Mouse (Mus musculus) CH12.LX (cell line): ENCODE results near the gene Gm49403. TPM values are rescaled to one million over a fixed set of nuclear protein-coding genes. Genes with fewer than 3 reads are reported as not detected.

Source experiments
- DNase-seq: peaks from one replicate; pipeline ENCODE4 v3.0.0-alpha.2; 2013; ENCODE audit errors: extremely low read depth
- H3K27ac ChIP-seq: 2 replicates; pipeline ENCODE4 v1.5.1; 2012; ENCODE audit warnings: low read depth, mild to moderate bottlenecking, control low read depth, moderate library complexity; ENCODE audit not compliant: insufficient read depth
- H3K27me3 ChIP-seq: replicated peaks from 2 replicates; pipeline ENCODE3; 2012; ENCODE audit warnings: inconsistent platforms
- H3K36me3 ChIP-seq, 2 experiments: replicated peaks in 1 of 2; 2 replicates each; pipeline versions ENCODE3 to v1.6.1; 2012; ENCODE audit warnings: inconsistent platforms in 1 of 2, low read length in 1 of 2, mild to moderate bottlenecking in 1 of 2, mixed read lengths in 1 of 2, moderate library complexity in 1 of 2; ENCODE audit not compliant: control insufficient read depth in 1 of 2, insufficient read depth in 1 of 2
- H3K4me1 ChIP-seq, 2 experiments: 2 replicates each; pipeline ENCODE4 v1.6.1; 2012; ENCODE audit warnings: inconsistent platforms in 1 of 2, moderate library complexity in 1 of 2; ENCODE audit not compliant: insufficient read depth in 2 of 2, control insufficient read depth in 1 of 2
- H3K4me2 ChIP-seq: 2 replicates; pipeline ENCODE4 v1.6.1; 2012; ENCODE audit warnings: low read depth, mild to moderate bottlenecking, control low read depth; ENCODE audit not compliant: poor library complexity, insufficient read depth, severe bottlenecking
- H3K4me3 ChIP-seq, 3 experiments: fragments of 150-350 bp in 1 of 3; sonication (generic) in 1 of 3; replicated peaks in 1 of 3; 2 replicates each; pipeline versions ENCODE3 to v1.5.1; 2011 to 2012; ENCODE audit warnings: low read depth in 2 of 3, low read length in 2 of 3, mild to moderate bottlenecking in 2 of 3, moderate library complexity in 2 of 3, control low read depth in 1 of 3, improper control_type of control experiment in 1 of 3, inconsistent platforms in 1 of 3, mixed read lengths in 1 of 3; ENCODE audit not compliant: poor library complexity in 1 of 3
- H3K79me2 ChIP-seq: replicated peaks from 2 replicates; pipeline ENCODE4 v1.6.1; 2012; ENCODE audit warnings: mild to moderate bottlenecking, moderate library complexity; ENCODE audit not compliant: control insufficient read depth, poor library complexity, insufficient read depth, severe bottlenecking; ENCODE audit errors: extremely low read depth
- H3K9ac ChIP-seq: 2 replicates; pipeline ENCODE4 v1.6.1; 2012; ENCODE audit warnings: low read depth, mild to moderate bottlenecking, control low read depth, moderate library complexity; ENCODE audit not compliant: insufficient read depth
- H3K9me3 ChIP-seq: replicated peaks from 2 replicates; pipeline ENCODE3; 2012; ENCODE audit warnings: low read length, inconsistent platforms, mixed read lengths
- BHLHE40 ChIP-seq: IDR thresholded peaks from 2 replicates; pipeline ENCODE4 v1.6.1; 2011; ENCODE audit warnings: mild to moderate bottlenecking, low read depth, low read length, improper control_type of control experiment
- CHD2 ChIP-seq: IDR thresholded peaks from 2 replicates; pipeline ENCODE4 v1.6.1; 2011; ENCODE audit warnings: low read length, improper control_type of control experiment
- CTCF ChIP-seq, 2 experiments: IDR thresholded peaks in 1 of 2; conservative IDR thresholded peaks in 1 of 2; 2 replicates each; pipeline ENCODE4 v1.5.1; 2011 to 2012; ENCODE audit warnings: low read depth in 2 of 2, low read length in 2 of 2, improper control_type of control experiment in 1 of 2, inconsistent platforms in 1 of 2, mild to moderate bottlenecking in 1 of 2, moderate library complexity in 1 of 2
- E2F4 ChIP-seq: IDR thresholded peaks from 2 replicates; pipeline ENCODE4 v1.6.1; 2011; ENCODE audit warnings: low read depth, low read length, improper control_type of control experiment; ENCODE audit not compliant: insufficient replicate concordance
- ELF1 ChIP-seq: IDR thresholded peaks from 2 replicates; pipeline ENCODE4 v1.6.1; 2014; ENCODE audit warnings: low read depth, mild to moderate bottlenecking, inconsistent platforms, low read length, improper control_type of control experiment
- ETS1 ChIP-seq: conservative IDR thresholded peaks from 2 replicates; pipeline ENCODE4 v1.6.1; 2012; ENCODE audit warnings: low read depth, mild to moderate bottlenecking, inconsistent platforms, low read length, improper control_type of control experiment, moderate library complexity
- HCFC1 ChIP-seq: IDR thresholded peaks from 2 replicates; pipeline ENCODE4 v1.6.1; 2012; ENCODE audit warnings: low read depth, mild to moderate bottlenecking, inconsistent platforms, low read length, improper control_type of control experiment
- IRF4 ChIP-seq: IDR thresholded peaks from 2 replicates; pipeline ENCODE4 v1.6.1; 2014; ENCODE audit warnings: low read depth, mild to moderate bottlenecking, inconsistent platforms, low read length, improper control_type of control experiment
- JUND ChIP-seq: conservative IDR thresholded peaks from 2 replicates; pipeline ENCODE4 v1.6.1; 2011; ENCODE audit warnings: low read depth, low read length, improper control_type of control experiment
- KAT2A ChIP-seq: IDR thresholded peaks from 2 replicates; pipeline ENCODE4 v1.6.1; 2012; ENCODE audit warnings: low read length, improper control_type of control experiment, inconsistent platforms; ENCODE audit not compliant: insufficient replicate concordance
- MAFK ChIP-seq: IDR thresholded peaks from 2 replicates; pipeline ENCODE4 v1.6.1; 2011; ENCODE audit warnings: low read length, improper control_type of control experiment; ENCODE audit not compliant: insufficient replicate concordance
- MAX ChIP-seq: IDR thresholded peaks from 2 replicates; pipeline ENCODE4 v1.6.1; 2011; ENCODE audit warnings: low read length, improper control_type of control experiment
- MAZ ChIP-seq: IDR thresholded peaks from 2 replicates; pipeline ENCODE4 v1.6.1; 2012; ENCODE audit warnings: low read depth, mild to moderate bottlenecking, inconsistent platforms, low read length, improper control_type of control experiment, moderate library complexity
- MYC ChIP-seq: IDR thresholded peaks from 2 replicates; pipeline ENCODE4 v1.6.1; 2011; ENCODE audit warnings: low read depth, mild to moderate bottlenecking, improper control_type of control experiment, low read length
- NELFE ChIP-seq: IDR thresholded peaks from 2 replicates; pipeline ENCODE4 v1.6.1; 2011; ENCODE audit warnings: low read depth, low read length, improper control_type of control experiment
- NRF1 ChIP-seq: IDR thresholded peaks from 2 replicates; pipeline ENCODE4 v1.6.1; 2014; ENCODE audit warnings: low read depth, mild to moderate bottlenecking, inconsistent platforms, low read length, improper control_type of control experiment, moderate library complexity
- PAX5 ChIP-seq: IDR thresholded peaks from 2 replicates; pipeline ENCODE4 v1.6.1; 2012; ENCODE audit warnings: low read length, inconsistent platforms, mixed read lengths
- POLR2A ChIP-seq: IDR thresholded peaks from 2 replicates; pipeline ENCODE4 v1.6.1; 2011; ENCODE audit warnings: low read depth, mild to moderate bottlenecking, improper control_type of control experiment, low read length
- POLR2AphosphoS2 ChIP-seq: IDR thresholded peaks from 2 replicates; pipeline ENCODE4 v1.6.1; 2011; ENCODE audit warnings: low read depth, low read length, improper control_type of control experiment
- RCOR1 ChIP-seq: conservative IDR thresholded peaks from 2 replicates; pipeline ENCODE4 v1.6.1; 2012; ENCODE audit warnings: low read depth, mild to moderate bottlenecking, inconsistent platforms, low read length, improper control_type of control experiment
- SIN3A ChIP-seq: IDR thresholded peaks from 2 replicates; pipeline ENCODE4 v1.6.1; 2012; ENCODE audit warnings: low read length, improper control_type of control experiment, inconsistent platforms
- SMC3 ChIP-seq: IDR thresholded peaks from 2 replicates; pipeline ENCODE4 v1.6.1; 2011; ENCODE audit warnings: low read depth, low read length, improper control_type of control experiment
- TBP ChIP-seq: conservative IDR thresholded peaks from 2 replicates; pipeline ENCODE4 v1.6.1; 2011; ENCODE audit warnings: low read depth, low read length, improper control_type of control experiment
- TCF12 ChIP-seq: IDR thresholded peaks from 2 replicates; pipeline ENCODE4 v1.6.1; 2014; ENCODE audit warnings: low read depth, mild to moderate bottlenecking, inconsistent platforms, low read length, improper control_type of control experiment
- UBTF ChIP-seq: IDR thresholded peaks from 2 replicates; pipeline ENCODE4 v1.6.1; 2012; ENCODE audit warnings: low read depth, mild to moderate bottlenecking, inconsistent platforms, low read length, improper control_type of control experiment, moderate library complexity
- USF1 ChIP-seq: IDR thresholded peaks from 2 replicates; pipeline ENCODE4 v1.6.1; 2014; ENCODE audit warnings: low read depth, mild to moderate bottlenecking, inconsistent platforms, low read length, improper control_type of control experiment
- USF2 ChIP-seq: conservative IDR thresholded peaks from 2 replicates; pipeline ENCODE4 v1.6.1; 2011; ENCODE audit warnings: low read depth, low read length, improper control_type of control experiment
- ZC3H11A ChIP-seq: IDR thresholded peaks from 2 replicates; pipeline ENCODE4 v1.6.1; 2012; ENCODE audit warnings: low read depth, mild to moderate bottlenecking, inconsistent platforms, low read length, improper control_type of control experiment
- ZKSCAN1 ChIP-seq: IDR thresholded peaks from 2 replicates; pipeline ENCODE4 v1.6.1; 2012; ENCODE audit warnings: low read depth, inconsistent platforms, low read length, improper control_type of control experiment, borderline replicate concordance
- ZNF384 ChIP-seq: IDR thresholded peaks from 2 replicates; pipeline ENCODE4 v1.6.1; 2012; ENCODE audit warnings: low read depth, low read length, improper control_type of control experiment, inconsistent platforms
- dilution Hi-C: fragments of 300-500 bp; cut with MboI; formaldehyde crosslinking; loops from 2 replicates; pipeline ENCODE4 v1.14.3; 2020; ENCODE audit warnings: low sequenced_read_pairs; ENCODE audit not compliant: extremely low pct_unique_long_range_greater_than_20kb, extremely low pct_ligation_motif_present
- in situ Hi-C: fragments of 300-500 bp; cut with MboI; formaldehyde crosslinking; loops from 3 replicates; pipeline ENCODE4 v1.14.3; 2019; ENCODE audit warnings: low sequenced_read_pairs, low pct_ligation_motif_present, low pct_unique_long_range_greater_than_20kb, mixed read lengths
- polyA plus RNA-seq: library from polyadenylated mRNA; unstranded; fragments of >175 nt; gene quantifications from 2 replicates; pipeline ENCODE4 v1.2.1, GENCODE M21; 2012; ENCODE audit warnings: low read depth; ENCODE audit not compliant: insufficient read length
- total RNA-seq, 2 experiments: library from RNA; depleted of rRNA; stranded (reverse); fragments of 300-350 nt in 1 of 2; fragments of >200 nt in 1 of 2; gene quantifications; 2 replicates each; pipeline ENCODE4 v1.2.3; 2012 to 2014

Gm49403 gene
- total and polyA plus RNA-seq, 3 experiments, result not detected

DNA sequence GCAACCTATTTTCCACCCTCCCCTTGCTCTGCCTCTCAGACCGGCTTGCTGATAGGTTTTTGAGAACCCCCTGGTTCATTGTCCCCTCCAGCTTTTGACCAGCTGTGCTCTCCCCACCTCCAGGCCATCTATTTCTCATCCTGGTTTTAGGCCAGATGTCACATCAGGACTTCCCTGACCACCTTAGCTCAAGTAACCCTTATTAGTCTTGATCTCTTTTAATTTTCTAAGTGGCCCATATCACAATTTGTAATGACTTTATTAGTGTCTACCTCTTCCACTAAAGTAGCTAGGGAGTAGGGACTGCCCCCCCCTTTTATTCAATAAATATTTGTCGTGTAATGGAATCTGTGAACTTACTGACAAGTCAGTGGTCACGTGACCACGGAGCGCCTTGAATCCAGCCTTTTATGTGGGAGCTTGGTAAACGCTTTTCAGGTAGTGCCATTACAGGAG is 37.1 kb downstream of the Gm49403 start:
- dilution Hi-C loops, result no loop called here
- H3K9me3 ChIP-seq, result no peaks in the 10 kb centered on the region

DNA sequence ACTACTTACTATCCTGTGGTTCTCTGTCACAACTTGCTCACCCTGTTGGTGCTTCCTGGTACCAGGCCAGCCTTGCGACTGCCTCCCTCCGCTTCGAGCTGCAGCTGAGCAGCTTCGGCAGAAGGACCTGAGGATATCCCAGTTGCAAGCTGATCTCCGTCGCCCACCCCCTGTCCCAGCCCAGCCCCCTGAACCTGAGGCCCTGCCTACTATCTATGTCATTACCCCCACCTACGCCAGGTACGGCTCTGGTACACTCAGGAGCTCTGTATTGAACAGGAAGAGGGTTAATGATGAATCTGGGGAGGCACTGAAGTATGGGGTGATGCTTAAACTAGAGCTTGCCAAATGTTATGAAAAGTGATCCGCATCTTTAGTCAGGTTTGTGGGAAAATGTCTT is 38.0 kb downstream of the Gm49403 start:
- Histone ChIP-seq H3K27me3 (no peaks in the 10 kb centered on the region), H3K4me3 (peak overlapping the region; percentile 29 to 95 (median 81)), H3K27ac (0 out of 2 replicates have a peak overlapping the region, but pooled peaks have one; percentile 9), H3K9ac (peak overlapping the region; percentile 96; the same call in 1 of the 2 replicates), H3K79me2 (peaks cover 19% of the 10 kb centered on the region), H3K4me2 (peak overlapping the region; percentile 74), H3K9me3 (no peaks in the 10 kb centered on the region), H3K4me1 (peaks cover 0 to 21% of the 10 kb centered on the region in 2 experiments; a peak in 2 of 4 replicates), H3K36me3 (peaks cover 22 to 40% of the 10 kb centered on the region in 2 experiments)
- TF ChIP-seq ETS1 (no peak), MYC (no peak), E2F4 (no peak), CTCF (conservative IDR thresholded peaks at IDR 0.05 in 1 of 2, IDR thresholded peaks at IDR 0.05 in 1 of 2; ENCODE audit: low read depth in 2 of 2, low read length in 2 of 2) (no peak), ZNF384 (no peak), USF2 (no peak), POLR2A (no peak), USF1 (no peak), TBP (no peak)
- DNase-seq, result peak; percentile 17
- dilution Hi-C loops, result no loop called here
- in situ Hi-C loops, result no loop called here

More for the DNA sequence above, 37.1 kb downstream of the Gm49403 start:
- Histone ChIP-seq H3K27ac (peak overlapping the region; percentile 96), H3K4me3 (peak overlapping the region; percentile 81 to 95 (median 94)), H3K36me3 (peaks cover 21 to 39% of the 10 kb centered on the region in 2 experiments), H3K4me1 (peaks cover 0 to 18% of the 10 kb centered on the region in 2 experiments; a peak in 2 of 4 replicates), H3K27me3 (no peaks in the 10 kb centered on the region), H3K79me2 (peaks cover 19% of the 10 kb centered on the region), H3K4me2 (peak overlapping the region; percentile 74), H3K9ac (peak overlapping the region; percentile 96)
- in situ Hi-C loops, result no loop called here
- TF ChIP-seq IRF4 (no peak), CHD2 (no peak), SIN3A (peak; percentile 69), TCF12 (no peak), KAT2A (no peak), MAX (peak; percentile 69), NRF1 (no peak), ELF1 (no peak), ETS1 (no peak), RCOR1 (no peak), ZC3H11A (no peak), TBP (no peak), POLR2AphosphoS2 (no peak), MAFK (no peak), BHLHE40 (peak; percentile 90), ZNF384 (no peak), E2F4 (no peak), PAX5 (no peak), CTCF (conservative IDR thresholded peaks at IDR 0.05 in 1 of 2, IDR thresholded peaks at IDR 0.05 in 1 of 2; ENCODE audit: low read depth in 2 of 2, low read length in 2 of 2) (no peak), POLR2A (no peak), MYC (no peak), UBTF (no peak), SMC3 (no peak), JUND (no peak), ZKSCAN1 (no peak), HCFC1 (no peak; the same call in 1 of the 2 replicates), USF2 (peak; percentile 94), MAZ (no peak), NELFE (no peak), USF1 (peak; percentile 92)
- peak; percentile 69 for DNase-seq
